Mouse (Mus musculus) liver, adult 2 months (tissue): Measurements from ENCODE around the gene Zbtb20. TPM values are rescaled to one million over a fixed set of nuclear protein-coding genes. Genes with fewer than 3 reads are reported as not detected.

ENCODE experiments used
- DNase-seq: peaks from one replicate; pipeline ENCODE4 v3.0.0-alpha.2; 2011; ENCODE audit warnings: low read depth, low spot score; ENCODE audit errors: extremely low read depth
- H3K27ac ChIP-seq: fragments of 200-500 bp; replicated peaks from 2 replicates; pipeline ENCODE4 v1.5.1; 2012; ENCODE audit warnings: low read depth, mild to moderate bottlenecking, control low read depth, inconsistent platforms, low read length; ENCODE audit not compliant: insufficient read depth
- H3K27me3 ChIP-seq: fragments of 200-500 bp; 2 replicates; pipeline ENCODE4 v1.6.1; 2012; ENCODE audit warnings: mild to moderate bottlenecking, moderate library complexity, low read length, inconsistent platforms; ENCODE audit not compliant: control insufficient read depth, insufficient read depth
- H3K36me3 ChIP-seq: fragments of 200-500 bp; 2 replicates; pipeline ENCODE4 v1.6.1; 2012; ENCODE audit warnings: low read length, inconsistent platforms; ENCODE audit not compliant: control insufficient read depth, insufficient read depth
- H3K4me1 ChIP-seq: fragments of 200-500 bp; 2 replicates; pipeline ENCODE4 v1.6.1; 2011; ENCODE audit warnings: low read length; ENCODE audit not compliant: control insufficient read depth, insufficient read depth
- H3K4me3 ChIP-seq: fragments of 200-500 bp; 2 replicates; pipeline ENCODE4 v1.5.1; 2011; ENCODE audit warnings: low read depth, mild to moderate bottlenecking, control low read depth, low read length, moderate library complexity; ENCODE audit not compliant: insufficient read depth
- H3K79me2 ChIP-seq: fragments of 200-500 bp; 2 replicates; pipeline ENCODE4 v1.6.1; 2012; ENCODE audit warnings: inconsistent platforms, mild to moderate bottlenecking, low read length, moderate library complexity; ENCODE audit not compliant: control insufficient read depth, insufficient read depth
- H3K9ac ChIP-seq: fragments of 200-500 bp; 2 replicates; pipeline ENCODE4 v1.6.1; 2012; ENCODE audit warnings: low read depth, mild to moderate bottlenecking, control low read depth, inconsistent platforms, low read length
- CTCF ChIP-seq: fragments of 200-500 bp; IDR thresholded peaks from 2 replicates; pipeline ENCODE4 v1.5.1; 2011; ENCODE audit warnings: low read depth, low read length, control low read depth
- POLR2A ChIP-seq: fragments of 200-500 bp; IDR thresholded peaks from 2 replicates; pipeline ENCODE4 v1.6.1; 2011; ENCODE audit warnings: low read length, control low read depth; ENCODE audit not compliant: insufficient read depth; ENCODE audit errors: extremely low read depth
- WGBS: fragments of 180-500 bp; shearing (Covaris S2); methylation state at CpG from one replicate; pipeline ENCODE4 v1.1.7; 2018; 5-methylcytosine and 5-hydroxymethylcytosine counted together
- polyA plus RNA-seq: library from polyadenylated mRNA; depleted of rRNA; stranded (reverse); fragments of >200 nt; gene quantifications from 2 replicates; pipeline ENCODE4 v1.2.3, GENCODE M21; 2012
- total RNA-seq: library from RNA; depleted of rRNA; stranded (reverse); fragments of >200 nt; gene quantifications from 2 replicates; pipeline ENCODE4 v1.2.3, GENCODE M21; 2014

Zbtb20 gene
- total and polyA plus RNA-seq, 2 experiments = 17.8 to 52.6 TPM

DNA sequence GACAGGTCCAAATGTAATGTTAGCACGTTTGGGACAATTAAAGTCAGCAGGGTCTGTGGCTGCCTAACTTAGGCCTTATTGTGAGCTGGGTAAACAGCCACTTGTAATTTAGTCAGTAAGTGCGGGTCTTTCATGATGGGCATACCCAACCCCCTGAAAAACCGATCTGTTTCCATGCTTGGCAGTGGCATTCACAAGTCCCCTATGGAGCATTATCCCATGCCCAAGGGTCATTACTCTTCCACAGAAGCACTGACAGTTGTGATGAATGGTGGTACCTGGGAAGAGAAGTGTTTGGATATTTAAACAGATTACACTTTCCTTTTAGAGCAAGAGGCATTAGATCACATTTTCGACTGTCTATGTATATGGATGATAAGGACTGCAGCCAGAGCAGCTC, 540.2 kb downstream of the Zbtb20 start:
- H3K36me3 ChIP-seq = peaks cover 11% of the 10 kb centered on the region
- H3K9ac ChIP-seq = no peak overlapping the region
- H3K79me2 ChIP-seq = peaks cover 12% of the 10 kb centered on the region; the same call in 1 of the 2 replicates
- 94% methylated on average over 4 of the region's 4 CpGs for WGBS
- H3K27ac ChIP-seq = no peak overlapping the region
- no peaks in the 10 kb centered on the region for H3K27me3 ChIP-seq
- H3K4me1 ChIP-seq = peaks cover 1% of the 10 kb centered on the region; the same call in 1 of the 2 replicates
- H3K4me3 ChIP-seq = no peak overlapping the region
- TF ChIP-seq POLR2A (no peak), CTCF (no peak)
- DNase-seq = no peak

DNA sequence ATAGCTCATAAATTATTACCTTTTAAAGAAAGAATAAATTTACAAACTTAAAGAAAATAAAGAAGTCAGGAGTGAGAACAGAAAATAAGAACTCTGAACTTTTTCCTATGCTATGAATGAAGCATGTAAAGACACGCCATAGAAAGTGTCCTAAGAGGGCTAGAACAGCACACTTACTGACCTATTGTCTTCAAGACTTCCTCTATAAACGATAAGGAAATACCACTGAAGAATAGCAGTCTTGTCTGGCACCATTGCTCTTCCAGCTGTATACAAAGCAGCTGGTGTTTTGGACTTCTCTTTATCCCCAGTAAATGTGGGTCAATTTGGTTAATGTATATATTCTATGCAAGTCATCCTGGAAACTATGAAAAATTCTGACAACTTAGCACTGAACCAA, 544.2 kb downstream of the Zbtb20 start:
- Histone ChIP-seq H3K4me1 (peaks cover 1% of the 10 kb centered on the region; the same call in 1 of the 2 replicates), H3K79me2 (peaks cover 19% of the 10 kb centered on the region; the same call in 1 of the 2 replicates), H3K9ac (no peak overlapping the region), H3K27ac (no peak overlapping the region), H3K27me3 (no peaks in the 10 kb centered on the region), H3K36me3 (peaks cover 22% of the 10 kb centered on the region), H3K4me3 (no peak overlapping the region)
- DNase-seq = no peak
- WGBS = 72% methylated on average over 2 of the region's 2 CpGs
- TF ChIP-seq CTCF (no peak), POLR2A (no peak)

DNA sequence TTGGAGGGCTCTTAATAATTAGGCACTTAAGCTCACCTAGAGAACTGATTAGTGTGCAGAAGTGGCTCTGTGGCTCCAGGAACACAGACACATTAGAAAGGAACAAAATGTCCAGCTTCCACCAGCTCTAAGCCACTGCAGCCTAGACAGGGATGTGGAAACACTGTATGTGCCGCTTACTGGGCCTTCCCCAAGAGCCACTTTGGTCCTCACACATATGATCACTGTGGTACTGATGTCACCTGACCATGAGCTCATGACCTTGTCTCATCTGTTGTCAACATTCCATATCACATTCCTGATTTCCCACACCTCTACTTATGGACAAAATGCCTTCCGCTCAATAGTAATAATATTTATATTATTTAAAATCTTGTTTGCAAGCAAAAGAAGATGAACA, 553.3 kb downstream of the Zbtb20 start:
- no peaks in the 10 kb centered on the region for H3K27me3 ChIP-seq
- TF ChIP-seq POLR2A (no peak), CTCF (no peak)
- WGBS = 95% methylated on average over 2 of the region's 2 CpGs
- H3K9ac ChIP-seq = no peak overlapping the region
- no peak overlapping the region for H3K4me3 ChIP-seq
- DNase-seq = no peak
- H3K79me2 ChIP-seq = peaks cover 4% of the 10 kb centered on the region; the same call in 1 of the 2 replicates
- H3K36me3 ChIP-seq = peaks cover 5% of the 10 kb centered on the region
- peaks cover 12% of the 10 kb centered on the region for H3K4me1 ChIP-seq
- H3K27ac ChIP-seq = no peak overlapping the region

DNA sequence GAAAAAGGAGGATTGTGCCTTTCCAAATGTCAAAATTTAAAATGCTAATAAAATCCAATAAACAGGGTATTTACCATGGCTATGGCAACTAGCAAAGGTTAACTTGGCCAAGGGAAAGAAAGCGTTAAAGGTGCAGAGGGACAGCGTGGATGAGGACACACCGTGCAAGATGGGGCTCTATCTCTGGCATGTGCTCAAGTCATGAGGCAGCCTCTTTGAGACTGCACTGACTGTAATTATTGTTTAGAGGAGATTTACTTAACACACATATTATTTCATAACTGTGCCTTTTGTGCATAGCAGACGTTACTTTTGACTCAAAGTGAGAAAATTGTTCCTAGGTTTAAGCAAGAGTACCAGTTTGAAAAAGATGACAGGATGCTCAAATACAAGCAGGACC, 554.3 kb downstream of the Zbtb20 start:
- no peak for TF ChIP-seq CTCF

DNA sequence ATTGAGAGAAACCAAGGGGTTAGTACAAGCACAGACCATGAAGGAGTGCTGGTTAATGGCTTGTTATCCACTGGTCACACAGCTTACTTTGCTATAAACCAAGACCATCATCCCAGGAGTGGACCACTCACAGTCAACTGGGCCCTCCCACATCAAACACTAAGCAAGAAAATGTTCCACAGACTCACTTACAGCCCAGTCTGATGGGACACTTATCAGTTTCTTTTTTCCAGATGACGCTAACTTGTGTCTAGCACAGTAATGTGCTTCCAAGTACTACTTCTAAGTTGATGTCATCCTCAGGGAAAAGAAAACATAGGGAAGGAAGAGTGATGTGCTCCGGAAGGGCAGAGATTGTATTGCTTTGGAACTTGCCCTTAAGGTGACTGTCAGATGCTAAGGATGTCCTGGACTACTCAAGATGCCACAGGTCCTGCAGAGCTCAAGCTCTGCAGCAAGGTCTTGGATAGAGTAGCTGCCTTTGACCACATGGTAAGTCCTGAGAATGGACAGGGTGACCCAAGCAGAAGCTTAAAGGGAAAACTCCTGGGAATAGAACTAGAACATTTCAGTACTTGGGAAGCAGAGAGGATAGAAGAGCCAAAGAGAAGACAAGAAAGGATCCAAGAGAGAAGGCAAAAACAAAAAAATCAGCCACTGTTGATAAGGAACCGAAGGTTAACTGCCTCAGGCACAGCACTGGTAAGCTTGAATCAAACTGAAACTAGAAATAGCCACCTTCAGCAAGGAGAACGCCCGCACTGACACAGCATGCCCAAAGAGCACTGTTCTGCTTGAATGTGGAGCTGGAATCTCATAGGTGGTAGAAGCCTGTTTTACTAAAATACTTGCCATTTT, 556.1 kb downstream of the Zbtb20 start:
- H3K36me3 ChIP-seq = peaks cover 2% of the 10 kb centered on the region; the same call in 1 of the 2 replicates
- H3K4me1 ChIP-seq = peaks cover 12% of the 10 kb centered on the region
- no peak overlapping the region for H3K9ac ChIP-seq
- WGBS = 64% methylated on average over 5 of the region's 5 CpGs
- H3K79me2 ChIP-seq = peaks cover 11% of the 10 kb centered on the region; the same call in 1 of the 2 replicates
- peak overlapping the region; percentile 39; the same call in 1 of the 2 replicates for H3K27ac ChIP-seq
- H3K27me3 ChIP-seq = no peaks in the 10 kb centered on the region
- H3K4me3 ChIP-seq = no peak overlapping the region
- no peak for TF ChIP-seq CTCF
- no peak for TF ChIP-seq POLR2A
- peak; percentile 50 for DNase-seq

More for the DNA sequence above, 554.3 kb downstream of the Zbtb20 start:
- Histone ChIP-seq H3K27ac (no peak overlapping the region), H3K9ac (no peak overlapping the region), H3K4me1 (peaks cover 12% of the 10 kb centered on the region), H3K79me2 (peaks cover 7% of the 10 kb centered on the region; the same call in 1 of the 2 replicates), H3K27me3 (no peaks in the 10 kb centered on the region), H3K4me3 (no peak overlapping the region), H3K36me3 (peaks cover 2% of the 10 kb centered on the region; the same call in 1 of the 2 replicates)
- 52% methylated on average over 4 of the region's 4 CpGs for WGBS
- no peak for DNase-seq

DNA sequence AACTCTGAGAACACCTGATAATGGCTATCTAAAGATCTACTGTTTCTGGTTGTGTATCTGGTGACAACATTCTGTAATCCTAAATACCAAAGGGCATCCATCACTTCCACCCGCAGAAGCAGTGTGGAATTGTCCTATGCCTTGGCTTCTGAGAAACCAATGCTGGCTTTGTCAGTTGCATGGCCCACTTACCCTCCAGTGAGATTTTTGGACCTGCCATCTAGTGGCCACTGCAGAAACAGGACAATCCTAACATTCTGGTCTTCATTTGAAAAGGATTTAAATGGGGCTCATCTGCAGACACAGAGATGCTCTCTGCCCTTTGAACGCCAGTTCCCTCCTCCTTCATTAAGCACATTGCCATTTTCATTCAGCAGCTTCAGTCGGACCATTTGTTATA, 559.3 kb downstream of the Zbtb20 start:
- H3K36me3 ChIP-seq = peaks cover 5% of the 10 kb centered on the region; the same call in 1 of the 2 replicates
- H3K9ac ChIP-seq = no peak overlapping the region
- no peaks in the 10 kb centered on the region for H3K27me3 ChIP-seq
- TF ChIP-seq CTCF (peak; percentile 46; the same call in 1 of the 2 replicates), POLR2A (no peak)
- H3K4me1 ChIP-seq = peaks cover 12% of the 10 kb centered on the region
- WGBS = 56% methylated on average over 3 of the region's 3 CpGs
- H3K27ac ChIP-seq = no peak overlapping the region
- peaks cover 18% of the 10 kb centered on the region; the same call in 1 of the 2 replicates for H3K79me2 ChIP-seq
- DNase-seq = peak; percentile 41
- H3K4me3 ChIP-seq = no peak overlapping the region
